Mouse (Mus musculus) G1E (cell line): ENCODE measurements around the gene Zfp128. TPM values are rescaled to one million over a fixed set of nuclear protein-coding genes. Genes with fewer than 3 reads are reported as not detected.
"Not testable (repeated sequence)": the region's sequence is repeated elsewhere in the genome, so short reads cannot be mapped to it uniquely, and the experiment has no call there.

Experiments
- ATAC-seq: 2 replicates; pipeline ENCODE4 v1.8.0; 2016; ENCODE audit warnings: mild to moderate bottlenecking; ENCODE audit not compliant: insufficient number of reproducible peaks, poor library complexity, low FRiP score, severe bottlenecking; ENCODE audit errors: extremely low read depth
- DNase-seq: peaks from one replicate; pipeline ENCODE4 v3.0.0; 2012; ENCODE audit warnings: low spot score
- H3K27me3 ChIP-seq: 2 replicates; pipeline ENCODE4 v1.6.1; 2012; ENCODE audit warnings: mild to moderate bottlenecking, low read length, inconsistent platforms; ENCODE audit not compliant: insufficient read depth
- H3K36me3 ChIP-seq: replicated peaks from 2 replicates; pipeline ENCODE3; 2012; ENCODE audit warnings: mild to moderate bottlenecking, inconsistent platforms
- H3K4me1 ChIP-seq: 2 replicates; pipeline ENCODE4 v1.6.1; 2012; ENCODE audit warnings: low read depth, low read length, inconsistent platforms, mixed read lengths; ENCODE audit not compliant: insufficient read depth
- H3K4me3 ChIP-seq: 2 replicates; pipeline ENCODE4 v1.5.1; 2012; ENCODE audit warnings: low read depth, mild to moderate bottlenecking, inconsistent platforms, low read length, moderate library complexity, mixed read lengths
- H3K9me3 ChIP-seq: replicated peaks from 2 replicates; pipeline ENCODE4 v1.6.1; 2012; ENCODE audit warnings: inconsistent platforms
- CTCF ChIP-seq: IDR thresholded peaks from 2 replicates; pipeline ENCODE4 v1.5.1; 2012; ENCODE audit warnings: low read depth, low read length, inconsistent platforms, mixed read lengths
- GATA1 ChIP-seq: IDR thresholded peaks from 2 replicates; pipeline ENCODE4 v1.6.1; 2012; ENCODE audit warnings: borderline replicate concordance, low read length, inconsistent platforms, mixed read lengths
- GATA2 ChIP-seq: IDR thresholded peaks from 2 replicates; pipeline ENCODE4 v1.6.1; 2012; ENCODE audit warnings: low read depth, low read length, inconsistent platforms, borderline replicate concordance
- POLR2AphosphoS5 ChIP-seq: IDR thresholded peaks from 2 replicates; pipeline ENCODE4 v1.6.1; 2012; ENCODE audit warnings: low read depth, low read length, inconsistent platforms; ENCODE audit not compliant: insufficient replicate concordance
- TAL1 ChIP-seq: conservative IDR thresholded peaks from 2 replicates; pipeline ENCODE4 v1.6.1; 2012; ENCODE audit warnings: low read depth, low read length, inconsistent platforms, mixed read lengths
- polyA plus RNA-seq: library from polyadenylated mRNA; stranded (reverse); fragments of >175 nt; gene quantifications from 2 replicates; pipeline ENCODE4 v1.2.3, GENCODE M21; 2012
- total RNA-seq, 2 experiments: library from RNA; stranded (forward) in 1 of 2; stranded (reverse) in 1 of 2; fragments of 200-1000 nt in 1 of 2; fragments of >200 nt in 1 of 2; fragmentation: Nextera tagmentation in 1 of 2; gene quantifications; 2 replicates each; pipeline ENCODE4 v1.2.3; 2014 to 2017

Zfp128 gene
- 8.3 and 9.3 TPM in 2 replicates for total RNA-seq (2014; fragmentation: Nextera tagmentation)
- 3.8 and 4.5 TPM in 2 replicates for total RNA-seq (2017)
- polyA plus RNA-seq, result 0.61 and 0.72 TPM in 2 replicates

DNA sequence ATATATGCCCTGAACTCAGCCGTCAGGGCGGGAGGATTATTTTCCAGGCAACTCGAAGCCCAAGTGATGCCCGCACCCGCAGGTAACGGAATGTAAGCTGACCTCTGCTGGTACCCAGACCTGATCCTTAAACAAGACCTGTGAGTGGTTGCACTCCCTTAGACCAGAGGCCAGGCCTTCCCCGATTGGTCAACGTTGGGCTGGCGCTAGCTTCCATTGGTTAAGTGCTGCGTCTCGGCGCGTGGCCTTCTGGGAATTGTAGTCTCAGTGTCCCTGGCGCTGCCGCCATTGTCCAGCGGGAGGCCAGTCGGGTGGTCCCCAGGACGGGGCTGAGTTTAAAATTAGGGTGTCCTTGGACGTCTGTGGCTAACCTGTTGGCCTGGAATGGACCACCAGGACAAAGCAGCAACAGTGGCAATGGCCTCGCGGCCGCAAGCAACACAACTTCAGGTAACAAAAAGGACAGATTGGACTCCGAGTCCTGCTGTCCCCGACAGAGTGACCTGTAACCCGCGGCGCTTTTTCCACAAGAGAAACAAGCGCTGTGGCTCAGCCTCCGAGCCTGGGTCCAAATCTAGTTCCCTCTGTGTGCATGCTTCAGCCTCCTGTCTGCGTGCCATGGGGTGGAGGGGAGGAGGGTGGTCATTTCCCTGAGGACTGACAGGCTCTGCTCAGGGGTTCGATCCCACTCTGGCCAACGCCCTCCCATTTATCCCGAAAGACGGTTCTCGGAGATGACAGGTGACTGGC lies at the start of gene Zfp128:
Gene Zfp128, plus strand, starts transcription at position 267 of the 750 bp plus-strand sequence.
- no peaks in the 10 kb centered on the region for H3K27me3 ChIP-seq
- H3K4me3 ChIP-seq, result peak within 1 kb of the TSS; percentile 75
- H3K9me3 ChIP-seq, result no peaks in the 10 kb centered on the region
- peaks cover 16% of the 10 kb centered on the region for H3K4me1 ChIP-seq
- DNase-seq (peak; percentile 98), ATAC-seq (peak; percentile 100)
- no peak for TF ChIP-seq GATA1
- TF ChIP-seq CTCF, result no peak
- TF ChIP-seq GATA2, result no peak
- TF ChIP-seq POLR2AphosphoS5, result no peak
- no peak for TF ChIP-seq TAL1
- H3K36me3 ChIP-seq, result peaks cover 21% of the 10 kb centered on the region

DNA sequence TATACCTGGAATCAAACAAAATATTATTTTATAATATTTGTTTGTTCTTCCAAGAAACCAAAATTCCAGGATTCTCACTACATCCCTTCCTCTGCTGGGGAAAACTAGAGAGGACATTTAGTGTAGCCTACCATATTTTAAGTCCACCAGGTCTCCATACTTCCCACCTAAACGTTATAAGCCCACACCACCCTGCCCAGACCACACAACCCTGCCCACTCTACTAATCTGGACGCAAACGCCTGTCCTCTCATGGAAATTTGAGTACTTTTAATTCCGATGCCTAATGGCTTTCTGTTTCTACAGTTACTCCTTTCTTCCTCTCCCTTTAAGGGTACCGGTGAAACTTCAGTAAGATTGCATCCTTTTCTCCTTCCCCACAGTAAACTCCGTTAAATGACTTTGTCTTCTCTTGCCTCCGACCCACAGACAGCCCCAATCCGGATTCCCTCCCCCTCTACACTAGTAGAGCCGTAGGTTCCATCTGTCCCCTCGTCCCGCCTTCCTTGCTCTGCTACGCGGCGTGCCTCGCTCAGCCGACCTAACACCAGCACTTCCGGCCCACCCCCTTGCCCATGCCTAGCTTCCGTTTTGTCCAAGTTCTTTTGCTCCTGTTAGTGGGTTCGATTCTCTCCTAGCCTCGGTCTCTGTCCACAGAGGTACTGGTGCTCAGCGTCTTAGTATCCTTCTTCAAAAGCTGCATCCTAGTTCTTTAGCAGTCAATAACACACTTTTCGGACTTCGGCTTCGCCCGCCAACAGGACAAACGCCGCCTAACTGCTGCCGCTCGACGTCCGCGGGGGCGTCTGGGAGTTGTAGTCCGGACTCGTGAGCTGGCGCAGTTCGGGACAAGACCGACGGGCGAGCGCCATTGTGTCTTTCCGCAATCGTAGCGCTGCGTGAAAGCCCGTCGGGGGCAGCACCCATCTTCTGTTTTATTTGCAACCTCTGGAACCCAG lies 46.5 kb upstream of the Zfp128 start, which contains the start of gene Zfp110:
Gene Zfp110, plus strand, starts transcription at position 600 of the 959 bp plus-strand sequence.
- Histone ChIP-seq H3K36me3 (peaks cover 33% of the 10 kb centered on the region), H3K27me3 (no peaks in the 10 kb centered on the region), H3K4me3 (peak within 1 kb of the TSS; percentile 76), H3K4me1 (peaks cover 18% of the 10 kb centered on the region), H3K9me3 (peaks cover 20% of the 10 kb centered on the region)
- TF ChIP-seq GATA2 (no peak), POLR2AphosphoS5 (no peak), GATA1 (no peak), TAL1 (no peak), CTCF (no peak)
- DNase-seq (peak; percentile 77), ATAC-seq (peak; percentile 96)

DNA sequence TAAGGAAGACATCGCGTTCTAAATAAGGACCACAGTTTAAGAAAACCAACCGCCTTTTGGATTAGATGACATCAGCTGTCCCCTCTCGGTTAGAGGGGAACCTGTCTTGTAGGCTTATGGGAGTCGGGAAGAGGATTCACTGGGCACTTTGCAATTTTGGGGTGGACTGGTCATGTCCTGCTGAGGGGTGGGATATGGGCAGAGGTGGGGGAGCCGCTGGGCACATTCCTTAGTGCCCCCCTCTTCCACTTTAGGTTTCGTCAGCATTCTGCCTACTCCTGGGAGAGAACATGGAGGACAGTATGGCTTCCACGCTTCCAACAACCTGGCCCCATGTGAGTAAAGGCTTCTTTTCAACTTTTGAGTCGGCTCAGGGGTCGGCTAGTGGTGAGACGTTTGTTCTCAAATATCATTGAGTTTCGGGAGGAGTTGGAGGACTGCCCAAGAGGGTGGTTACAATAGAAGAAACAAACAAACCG lies 45.7 kb upstream of the Zfp128 start:
- peaks cover 27% of the 10 kb centered on the region for H3K9me3 ChIP-seq
- ATAC-seq (0 out of 2 replicates have a peak, but pooled peaks have one; percentile 12), DNase-seq (peak; percentile 15)
- peaks cover 40% of the 10 kb centered on the region for H3K36me3 ChIP-seq
- H3K4me1 ChIP-seq, result peaks cover 18% of the 10 kb centered on the region
- H3K4me3 ChIP-seq, result peak overlapping the region; percentile 76
- no peaks in the 10 kb centered on the region for H3K27me3 ChIP-seq
- TF ChIP-seq GATA2, result no peak
- no peak for TF ChIP-seq POLR2AphosphoS5
- no peak for TF ChIP-seq TAL1
- TF ChIP-seq GATA1, result no peak
- TF ChIP-seq CTCF, result no peak

DNA sequence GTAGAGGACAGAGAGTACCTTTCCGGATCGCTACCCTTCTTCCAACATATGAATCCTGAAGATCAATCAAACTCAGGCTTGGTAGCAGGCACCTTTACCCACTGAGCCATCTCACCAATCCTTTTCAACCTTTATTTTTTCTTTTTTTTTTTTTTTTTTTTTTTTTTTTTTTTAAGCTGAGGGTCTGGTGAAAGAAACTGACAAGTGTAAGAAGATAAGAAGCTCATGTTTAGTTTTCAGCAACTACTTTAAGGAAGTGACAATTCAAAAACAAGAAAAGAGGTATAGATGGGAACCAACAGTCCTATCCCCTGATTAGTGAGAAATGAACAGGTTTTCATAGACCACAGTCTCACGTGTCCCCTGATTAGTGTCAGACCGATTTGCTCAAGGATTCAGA lies 45.2 kb upstream of the Zfp128 start:
- Histone ChIP-seq H3K27me3 (no peaks in the 10 kb centered on the region), H3K9me3 (peaks cover 29% of the 10 kb centered on the region), H3K4me3 (peak overlapping the region; percentile 76), H3K36me3 (peaks cover 46% of the 10 kb centered on the region), H3K4me1 (peaks cover 18% of the 10 kb centered on the region)
- TF ChIP-seq CTCF, result no peak
- TF ChIP-seq GATA2, result no peak
- TF ChIP-seq TAL1, result no peak
- TF ChIP-seq GATA1, result no peak
- no peak for TF ChIP-seq POLR2AphosphoS5
- ATAC-seq (no peak), DNase-seq (no peak)

DNA sequence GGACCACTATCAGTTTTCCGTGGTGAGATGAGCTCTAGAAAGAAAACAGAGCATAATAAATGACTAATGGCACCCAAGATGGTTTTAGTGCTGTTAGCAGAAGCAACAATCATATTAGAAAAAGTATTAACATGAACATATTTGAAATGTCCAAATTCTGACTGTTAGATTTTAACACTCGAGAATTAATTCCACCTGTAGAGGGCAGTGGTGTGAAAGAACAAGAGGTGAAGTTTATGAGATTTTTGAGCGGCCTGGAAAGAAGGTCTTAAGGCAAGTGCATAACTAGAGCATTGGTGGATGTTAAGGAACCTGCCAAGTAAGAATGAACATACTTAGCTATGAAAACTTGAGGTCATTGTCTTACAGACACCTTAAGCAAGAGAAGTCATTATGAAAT lies 6.7 kb upstream of the Zfp128 start:
- no peaks in the 10 kb centered on the region for H3K36me3 ChIP-seq
- peaks cover under 1% of the 10 kb centered on the region for H3K9me3 ChIP-seq
- peaks cover 3% of the 10 kb centered on the region; the same call in 1 of the 2 replicates for H3K27me3 ChIP-seq
- H3K4me1 ChIP-seq, result no peaks in the 10 kb centered on the region
- DNase-seq, result no peak
- ATAC-seq, result no peak
- H3K4me3 ChIP-seq, result no peak overlapping the region
- TF ChIP-seq TAL1 (no peak), GATA2 (no peak), POLR2AphosphoS5 (no peak), GATA1 (no peak), CTCF (no peak)

DNA sequence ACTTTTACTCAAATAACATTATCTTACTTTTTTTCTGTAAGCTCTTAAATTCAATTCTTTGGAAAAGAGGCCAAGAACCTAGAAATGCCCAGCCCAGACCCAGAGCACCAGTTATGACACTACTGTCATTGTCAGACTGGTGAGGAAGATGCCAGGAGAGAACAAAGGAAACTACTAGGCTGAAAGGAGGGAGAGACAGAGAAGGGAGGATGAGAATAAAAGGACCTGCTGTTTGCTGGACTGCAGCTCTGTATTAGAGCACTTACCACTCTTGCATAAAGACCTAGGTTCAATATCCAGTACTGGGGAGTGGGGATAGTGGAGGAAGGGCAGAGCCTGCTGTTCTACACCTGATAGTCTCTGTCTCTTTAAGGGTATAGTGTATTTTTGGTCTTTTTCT lies 941 bp upstream of the Zfp128 start:
- H3K36me3 ChIP-seq, result peaks cover 11% of the 10 kb centered on the region
- TF ChIP-seq GATA1, result no peak
- no peak for TF ChIP-seq CTCF
- no peak for TF ChIP-seq TAL1
- no peak for TF ChIP-seq GATA2
- no peak for TF ChIP-seq POLR2AphosphoS5
- peaks cover 16% of the 10 kb centered on the region for H3K4me1 ChIP-seq
- H3K27me3 ChIP-seq, result no peaks in the 10 kb centered on the region
- H3K4me3 ChIP-seq, result no peak overlapping the region
- no peak for ATAC-seq
- H3K9me3 ChIP-seq, result no peaks in the 10 kb centered on the region
- no peak for DNase-seq

DNA sequence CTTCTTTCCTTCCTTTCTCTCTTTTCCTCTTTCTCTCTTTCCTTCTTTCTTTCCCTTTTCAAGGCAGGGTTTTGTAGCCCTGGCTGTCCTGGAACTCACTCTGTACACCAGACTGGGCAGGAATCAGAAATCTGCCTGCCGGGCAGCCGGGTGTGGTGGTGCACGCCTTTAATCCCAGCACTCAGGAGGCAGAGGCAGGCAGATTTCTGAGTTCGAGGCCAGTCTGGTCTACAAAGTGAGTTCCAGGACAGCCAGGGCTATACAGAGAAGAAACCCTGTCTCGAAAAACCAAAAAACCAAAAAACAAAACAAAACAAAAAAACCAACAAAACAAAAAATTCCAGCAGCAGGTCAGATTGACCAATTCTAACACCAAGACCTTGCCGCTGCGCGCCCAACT lies 480 bp upstream of the Zfp128 start:
- H3K27me3 ChIP-seq, DNase-seq, H3K9me3 ChIP-seq, ATAC-seq: not testable (repeated sequence)
- peak overlapping the region; percentile 75 for H3K4me3 ChIP-seq
- H3K36me3 ChIP-seq, result peaks cover 15% of the 10 kb centered on the region
- H3K4me1 ChIP-seq, result peaks cover 16% of the 10 kb centered on the region
